Mouse (Mus musculus) heart, postnatal 36 days (tissue): ENCODE measurements at regions not wholly inside any gene's neighbourhood (a gene's known extent, or its start where the extent isn't known, plus 50 kb on each side); places are given as distances from the start of the nearest gene placed in this dataset.

Experiments used
- DNase-seq, 2 experiments: peaks; one replicate each; pipeline ENCODE4 v3.0.0; 2021 to 2022
- intact Hi-C: fragments of 180-260 bp; cut with DNase I; formaldehyde crosslinking; loops from one replicate; pipeline ENCODE4 v1.15.1; 2025

GRCm38 (mm10) chr1:121249081-121249480, 83.3 kb downstream of the Insig2 start:
- intact Hi-C loops: loop anchor here (1.0 kb wide), 1 partner anchor 151 kb away; no protein-coding TSS in a partner anchor
- no peak for DNase-seq

GRCm38 (mm10) chr1:121250686-121251085, 81.7 kb downstream of the Insig2 start:
- DNase-seq: no peak
- intact Hi-C loops: no loop called here

GRCm38 (mm10) chr1:121252056-121252455, 80.3 kb downstream of the Insig2 start:
- intact Hi-C loops: no loop called here
- DNase-seq: no peak

GRCm38 (mm10) chr1:121254196-121254595, 78.2 kb downstream of the Insig2 start:
- peak in 1 of 2 experiments; percentile 1 for DNase-seq
- intact Hi-C loops: no loop called here
